Mouse (Mus musculus) bone marrow, adult 2 months (tissue): ENCODE measurements around the gene Zc3h15.

Experiments used
- CTCF ChIP-seq: fragments of 200-500 bp; IDR thresholded peaks from 2 replicates; pipeline ENCODE4 v1.5.1; 2011; ENCODE audit warnings: low read length, control low read depth; ENCODE audit not compliant: control insufficient read depth, insufficient read depth
- POLR2A ChIP-seq: fragments of 200-500 bp; IDR thresholded peaks from 2 replicates; pipeline ENCODE4 v1.6.1; 2011; ENCODE audit warnings: low read depth, mild to moderate bottlenecking, control low read depth, low read length, borderline replicate concordance; ENCODE audit not compliant: control insufficient read depth

DNA sequence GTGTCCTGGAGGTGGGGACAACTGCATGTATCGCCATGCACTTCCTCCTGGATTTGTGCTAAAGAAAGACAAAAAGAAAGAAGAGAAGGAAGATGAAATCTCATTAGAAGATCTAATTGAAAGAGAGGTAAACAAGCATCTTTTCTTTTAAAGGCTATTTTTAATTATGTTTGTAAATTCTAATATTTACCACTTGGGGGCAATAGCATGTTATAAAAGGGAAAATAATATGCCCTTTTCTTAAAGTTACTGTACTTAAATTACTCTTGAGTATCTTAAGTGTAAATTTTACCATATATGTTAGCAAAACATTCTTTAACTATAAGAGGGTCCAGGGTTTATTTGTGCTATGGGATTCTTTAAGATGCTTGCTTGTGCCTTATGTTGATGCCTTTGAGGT lies 15.9 kb downstream of the Zc3h15 start:
- TF ChIP-seq CTCF (no peak), POLR2A (no peak)
